Mouse (Mus musculus) forebrain, embryonic 15.5 days (tissue): ENCODE measurements around the gene 4921539E11Rik. TPM values are rescaled to one million over a fixed set of nuclear protein-coding genes. Genes with fewer than 3 reads are reported as not detected.

Experiments
- ATAC-seq: fragments of 200-750 bp; cut with Nextera tagmentation; replicated peaks from 2 replicates; pipeline ENCODE4 v1.8.0; 2017; ENCODE audit warnings: mild to moderate bottlenecking, moderate TSS enrichment, moderate library complexity
- H3K27ac ChIP-seq: fragments of 300-500 bp; sonication (generic); replicated peaks from 2 replicates; pipeline ENCODE4 v1.5.1; 2015; ENCODE audit warnings: mild to moderate bottlenecking, inconsistent platforms
- H3K27me3 ChIP-seq: fragments of 300-500 bp; sonication (generic); 2 replicates; pipeline ENCODE4 v1.6.1; 2015; ENCODE audit warnings: inconsistent platforms
- H3K36me3 ChIP-seq: fragments of 300-500 bp; sonication (generic); 2 replicates; pipeline ENCODE4 v1.6.1; 2015; ENCODE audit warnings: mild to moderate bottlenecking, inconsistent platforms
- H3K4me1 ChIP-seq: fragments of 300-500 bp; sonication (generic); 2 replicates; pipeline ENCODE4 v1.6.1; 2015; ENCODE audit warnings: inconsistent platforms
- H3K4me2 ChIP-seq: fragments of 300-500 bp; sonication (generic); replicated peaks from 2 replicates; pipeline ENCODE4 v1.6.1; 2015; ENCODE audit warnings: mild to moderate bottlenecking, inconsistent platforms
- H3K4me3 ChIP-seq: fragments of 300-500 bp; sonication (generic); 2 replicates; pipeline ENCODE4 v1.5.1; 2015; ENCODE audit warnings: mild to moderate bottlenecking, inconsistent platforms
- H3K9ac ChIP-seq: fragments of 300-500 bp; sonication (generic); replicated peaks from 2 replicates; pipeline ENCODE4 v1.6.1; 2015; ENCODE audit warnings: mild to moderate bottlenecking, inconsistent platforms
- H3K9me3 ChIP-seq: fragments of 300-500 bp; sonication (generic); 2 replicates; pipeline ENCODE4 v1.6.1; 2016; ENCODE audit warnings: inconsistent platforms
- WGBS: fragments of 180-500 bp; shearing (Covaris S2); methylation state at CpG from one replicate; pipeline ENCODE4 v1.1.7; 2015; ENCODE audit warnings: mixed read lengths; 5-methylcytosine and 5-hydroxymethylcytosine counted together
- polyA plus RNA-seq: library from polyadenylated mRNA; unstranded; fragments of >200 nt; fragmentation: Nextera tagmentation; extraction: Ambion mirVana; gene quantifications from 2 replicates; pipeline ENCODE4 v1.2.1, GENCODE M21; 2015

The 4921539E11Rik gene
- polyA plus RNA-seq = not detected in 2 replicates

GRCm38 (mm10) chr4:103290763-103291162, at the start of gene 4921539E11Rik:
4921539E11Rik (minus strand) TSS chr4:103290863.
- H3K4me2 ChIP-seq = no peak within 1 kb of the TSS
- no peak for ATAC-seq
- 53% methylated on average over 2 of the region's 2 CpGs for WGBS

GRCm38 (mm10) chr4:103335134-103335533, 44.5 kb upstream of the 4921539E11Rik start:
- no peak overlapping the region for H3K9ac ChIP-seq
- 77% methylated on average over 5 of the region's 5 CpGs for WGBS
- no peaks in the 10 kb centered on the region for H3K27me3 ChIP-seq
- no peak for ATAC-seq
- H3K9me3 ChIP-seq = no peaks in the 10 kb centered on the region
- peaks cover 8% of the 10 kb centered on the region for H3K36me3 ChIP-seq
- no peak overlapping the region for H3K4me2 ChIP-seq
- no peak overlapping the region for H3K4me3 ChIP-seq
- no peak overlapping the region for H3K27ac ChIP-seq
- H3K4me1 ChIP-seq = no peaks in the 10 kb centered on the region

More at GRCm38 (mm10) chr4:103290763-103291162, at the start of gene 4921539E11Rik:
- Histone ChIP-seq H3K9me3 (no peaks in the 10 kb centered on the region), H3K9ac (no peak within 1 kb of the TSS), H3K36me3 (no peaks in the 10 kb centered on the region), H3K27ac (no peak within 1 kb of the TSS), H3K27me3 (no peaks in the 10 kb centered on the region), H3K4me1 (no peaks in the 10 kb centered on the region), H3K4me3 (no peak within 1 kb of the TSS)

- H3K9me3 ChIP-seq = no peaks in the 10 kb centered on the region
- ATAC-seq = 0 out of 2 replicates have a peak, but pooled peaks have one; percentile 35
- no peak overlapping the region for H3K4me3 ChIP-seq
- peaks cover 6% of the 10 kb centered on the region; the same call in 1 of the 2 replicates for H3K4me1 ChIP-seq
- H3K9ac ChIP-seq = no peak overlapping the region
- no peak overlapping the region for H3K4me2 ChIP-seq
- H3K27me3 ChIP-seq = no peaks in the 10 kb centered on the region
- H3K27ac ChIP-seq = no peak overlapping the region
- H3K36me3 ChIP-seq = peaks cover 8% of the 10 kb centered on the region
- 24% methylated on average over 6 of the region's 6 CpGs for WGBS
Observed at GRCm38 (mm10) chr4:103329348-103329747, 38.7 kb upstream of the 4921539E11Rik start.

- Histone ChIP-seq H3K36me3 (0 out of 2 replicates have a peak, but pooled peaks cover 2% of the 10 kb centered on the region), H3K4me2 (no peak overlapping the region), H3K27me3 (no peaks in the 10 kb centered on the region), H3K9me3 (no peaks in the 10 kb centered on the region), H3K27ac (no peak overlapping the region), H3K9ac (no peak overlapping the region), H3K4me1 (peaks cover 6% of the 10 kb centered on the region; the same call in 1 of the 2 replicates), H3K4me3 (no peak overlapping the region)
- ATAC-seq = no peak
- WGBS = 77% methylated on average over 3 of the region's 3 CpGs
Observed at GRCm38 (mm10) chr4:103326994-103327393, 36.3 kb upstream of the 4921539E11Rik start.

- Histone ChIP-seq H3K4me1 (peaks cover 6% of the 10 kb centered on the region; the same call in 1 of the 2 replicates), H3K9ac (peak overlapping the region; percentile 24; the same call in 1 of the 2 replicates), H3K27ac (peak overlapping the region; percentile 66), H3K4me2 (peak overlapping the region; percentile 35), H3K4me3 (peak overlapping the region; percentile 24), H3K27me3 (no peaks in the 10 kb centered on the region), H3K9me3 (no peaks in the 10 kb centered on the region), H3K36me3 (no peaks in the 10 kb centered on the region)
- ATAC-seq = peak; percentile 87
- WGBS = 11% methylated on average over 17 of the region's 17 CpGs
Observed at GRCm38 (mm10) chr4:103324688-103325451, 34.2 kb upstream of the 4921539E11Rik start.

- H3K36me3 ChIP-seq = no peaks in the 10 kb centered on the region
- no peaks in the 10 kb centered on the region for H3K27me3 ChIP-seq
- H3K4me3 ChIP-seq = no peak overlapping the region
- no peaks in the 10 kb centered on the region for H3K9me3 ChIP-seq
- peaks cover 6% of the 10 kb centered on the region; the same call in 1 of the 2 replicates for H3K4me1 ChIP-seq
- no peak overlapping the region for H3K27ac ChIP-seq
- no peak overlapping the region for H3K9ac ChIP-seq
- WGBS = 76% methylated on average over 6 of the region's 6 CpGs
- H3K4me2 ChIP-seq = no peak overlapping the region
- ATAC-seq = no peak
Observed at GRCm38 (mm10) chr4:103321461-103321860, 30.8 kb upstream of the 4921539E11Rik start.

- Histone ChIP-seq H3K27me3 (no peaks in the 10 kb centered on the region), H3K9ac (no peak overlapping the region), H3K4me3 (no peak overlapping the region), H3K36me3 (no peaks in the 10 kb centered on the region), H3K27ac (no peak overlapping the region), H3K9me3 (no peaks in the 10 kb centered on the region), H3K4me1 (peaks cover 16% of the 10 kb centered on the region), H3K4me2 (no peak overlapping the region)
- ATAC-seq = no peak
- 86% methylated on average over 4 of the region's 4 CpGs for WGBS
Observed at GRCm38 (mm10) chr4:103315861-103316260, 25.2 kb upstream of the 4921539E11Rik start.

- ATAC-seq = no peak
- 6% methylated on average over 3 of the region's 3 CpGs for WGBS
- no peaks in the 10 kb centered on the region for H3K36me3 ChIP-seq
- no peaks in the 10 kb centered on the region for H3K9me3 ChIP-seq
- peak overlapping the region; percentile 66; the same call in 1 of the 2 replicates for H3K9ac ChIP-seq
- H3K4me2 ChIP-seq = peak overlapping the region; percentile 68
- H3K27me3 ChIP-seq = no peaks in the 10 kb centered on the region
- peak overlapping the region; percentile 98 for H3K27ac ChIP-seq
- H3K4me1 ChIP-seq = peaks cover 16% of the 10 kb centered on the region
- peak overlapping the region; percentile 67 for H3K4me3 ChIP-seq
Observed at GRCm38 (mm10) chr4:103314526-103314910, 23.9 kb upstream of the 4921539E11Rik start.

GRCm38 (mm10) chr4:103313587-103314525, 23.2 kb upstream of the 4921539E11Rik start, which contains the start of gene Oma1:
Oma1 (plus strand) TSS chr4:103313812.
- no peaks in the 10 kb centered on the region for H3K36me3 ChIP-seq

GRCm38 (mm10) chr4:103303851-103304250, 13.2 kb upstream of the 4921539E11Rik start:
- Histone ChIP-seq H3K36me3 (no peaks in the 10 kb centered on the region), H3K9ac (no peak overlapping the region), H3K27ac (no peak overlapping the region), H3K27me3 (no peaks in the 10 kb centered on the region), H3K4me2 (no peak overlapping the region), H3K9me3 (no peaks in the 10 kb centered on the region), H3K4me3 (no peak overlapping the region), H3K4me1 (no peaks in the 10 kb centered on the region)
- WGBS = 93% methylated on average over 1 of the region's 1 CpGs
- ATAC-seq = no peak

More at GRCm38 (mm10) chr4:103313587-103314525, 23.2 kb upstream of the 4921539E11Rik start, which contains the start of gene Oma1:
- peak within 1 kb of the TSS; percentile 68 for H3K4me2 ChIP-seq
- peak; percentile 98 for ATAC-seq
- H3K27me3 ChIP-seq = no peaks in the 10 kb centered on the region
- peak within 1 kb of the TSS; percentile 67 for H3K4me3 ChIP-seq
- under 1% methylated on average over 61 of the region's 61 CpGs for WGBS
- H3K9me3 ChIP-seq = no peaks in the 10 kb centered on the region
- H3K27ac ChIP-seq = peak within 1 kb of the TSS; percentile 98
- H3K9ac ChIP-seq = peak within 1 kb of the TSS; percentile 66
- peaks cover 16% of the 10 kb centered on the region for H3K4me1 ChIP-seq

- 58% methylated on average over 10 of the region's 10 CpGs for WGBS
Observed at GRCm38 (mm10) chr4:103299342-103299741, 8.7 kb upstream of the 4921539E11Rik start.

More at GRCm38 (mm10) chr4:103299342-103299741, 8.7 kb upstream of the 4921539E11Rik start:
- Histone ChIP-seq H3K36me3 (no peaks in the 10 kb centered on the region), H3K9ac (no peak overlapping the region), H3K4me3 (no peak overlapping the region), H3K4me1 (no peaks in the 10 kb centered on the region), H3K27me3 (no peaks in the 10 kb centered on the region), H3K27ac (no peak overlapping the region), H3K9me3 (no peaks in the 10 kb centered on the region), H3K4me2 (no peak overlapping the region)
- no peak for ATAC-seq
